Mouse (Mus musculus): ENCODE data around the gene Il2ra. TPM values are rescaled to one million over a fixed set of nuclear protein-coding genes. Genes with fewer than 3 reads are reported as not detected.
A peak's percentile ranks its signal among the peaks of the same experiment; 100 is the strongest.

Gene Il2ra
- polyA plus RNA-seq, 1 experiment from 2014 or later: not detected

DNA sequence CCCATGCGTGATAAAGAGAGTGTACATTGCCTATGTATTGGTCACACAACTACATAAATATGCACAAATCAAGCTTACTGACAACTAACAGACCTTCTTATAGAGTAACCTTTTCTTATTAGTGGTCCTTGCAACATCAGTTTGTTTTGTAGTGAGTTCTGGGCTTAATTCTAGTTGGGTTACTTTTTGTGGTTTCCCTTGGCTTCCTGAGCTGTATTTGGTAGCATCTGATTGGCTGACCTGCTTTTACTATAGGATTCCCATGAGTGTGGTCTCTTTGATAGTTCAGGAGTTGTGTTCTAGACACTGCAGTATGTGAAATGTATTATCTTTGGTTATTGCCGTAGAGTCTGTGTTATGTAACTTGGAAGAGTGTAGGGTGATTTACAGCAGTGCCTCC is 15.0 kb downstream of the Il2ra start:
- H3K9me3 ChIP-seq: no peaks in the 10 kb centered on the region
- H3K27ac ChIP-seq (replicated peaks): no peak overlapping the region
- H3K4me3 ChIP-seq: no peak overlapping the region
- H3K4me1 ChIP-seq: no peaks in the 10 kb centered on the region
- no peaks in the 10 kb centered on the region for H3K36me3 ChIP-seq (replicated peaks)
- no peaks in the 10 kb centered on the region for H3K27me3 ChIP-seq (replicated peaks; ENCODE audit: low read depth, poor library complexity, severe bottlenecking)
- 92% methylated on average over 2 of the region's 2 CpGs for WGBS
- no peak for DNase-seq (ENCODE audit: low spot score)

DNA sequence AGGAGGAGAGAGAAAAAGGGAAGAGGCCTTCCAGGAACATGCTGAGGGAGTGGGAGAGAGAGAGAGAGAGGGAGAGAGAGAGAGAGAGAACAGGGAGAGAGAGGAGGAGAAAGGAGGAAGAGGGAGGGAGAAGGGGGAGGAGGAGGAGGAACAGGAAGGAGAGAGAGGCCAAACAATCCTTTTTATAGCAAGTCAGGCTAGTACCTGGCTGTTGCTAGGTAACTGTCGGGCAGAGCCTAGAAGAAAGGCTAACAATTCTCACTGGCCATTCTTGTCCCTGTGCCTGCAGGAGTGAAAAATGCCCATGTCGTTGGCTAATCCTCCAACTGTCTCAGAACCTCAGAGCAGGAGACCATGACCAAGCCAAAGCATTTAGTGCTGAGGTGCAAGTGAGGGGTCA is 16.7 kb downstream of the Il2ra start:
- H3K27ac ChIP-seq (replicated peaks): no peak overlapping the region

DNA sequence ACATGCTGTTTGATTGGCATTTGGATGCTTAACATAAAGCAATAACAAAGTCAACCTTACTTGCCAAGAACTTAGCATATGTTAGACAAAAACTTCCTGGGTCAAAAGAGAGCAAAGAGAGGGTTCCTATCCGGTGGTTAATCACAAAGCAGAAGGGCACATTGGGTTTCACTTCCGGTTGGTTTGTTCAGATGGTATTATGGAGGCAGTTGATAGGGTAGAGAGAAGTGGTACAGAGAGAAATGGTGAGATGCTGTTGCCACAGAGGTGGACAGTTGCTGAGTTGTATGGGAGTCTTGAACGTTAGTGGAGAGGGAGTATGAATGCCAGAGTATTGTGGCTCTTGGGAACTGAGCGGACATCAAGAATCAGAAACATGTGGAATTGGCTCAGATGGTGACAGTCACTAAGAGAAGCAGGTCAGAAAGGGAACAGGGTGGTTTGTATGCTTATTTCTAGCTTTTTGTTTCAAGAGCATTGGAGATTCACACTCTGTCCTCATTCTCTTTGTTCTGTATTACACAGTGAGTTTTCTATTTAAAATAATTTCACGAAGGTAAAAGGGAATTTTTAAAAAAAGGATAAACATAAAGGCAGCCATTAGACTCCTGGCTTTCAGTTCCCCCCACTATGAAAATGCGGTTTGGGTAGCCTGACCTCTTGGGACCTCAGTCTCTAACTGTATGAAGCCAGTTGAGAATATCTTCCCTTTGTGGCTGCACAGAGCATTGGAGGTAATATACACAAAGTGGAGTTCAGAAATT is 19.7 kb downstream of the Il2ra start:
- Histone ChIP-seq H3K27me3 (replicated peaks; ENCODE audit: low read depth, poor library complexity, severe bottlenecking) (no peaks in the 10 kb centered on the region), H3K36me3 (replicated peaks) (no peaks in the 10 kb centered on the region), H3K27ac (replicated peaks) (no peak overlapping the region), H3K4me1 (no peaks in the 10 kb centered on the region), H3K4me3 (no peak overlapping the region), H3K9me3 (no peaks in the 10 kb centered on the region)
- no peak for DNase-seq (ENCODE audit: low spot score)
- WGBS: 84% methylated on average over 6 of the region's 6 CpGs

More for the DNA sequence above, 16.7 kb downstream of the Il2ra start:
- no peaks in the 10 kb centered on the region for H3K27me3 ChIP-seq (replicated peaks; ENCODE audit: low read depth, poor library complexity, severe bottlenecking)
- no peaks in the 10 kb centered on the region for H3K4me1 ChIP-seq
- 56% methylated on average over 2 of the region's 2 CpGs for WGBS
- H3K4me3 ChIP-seq: no peak overlapping the region
- no peak for DNase-seq (ENCODE audit: low spot score)
- H3K9me3 ChIP-seq: no peaks in the 10 kb centered on the region
- H3K36me3 ChIP-seq (replicated peaks): no peaks in the 10 kb centered on the region

DNA sequence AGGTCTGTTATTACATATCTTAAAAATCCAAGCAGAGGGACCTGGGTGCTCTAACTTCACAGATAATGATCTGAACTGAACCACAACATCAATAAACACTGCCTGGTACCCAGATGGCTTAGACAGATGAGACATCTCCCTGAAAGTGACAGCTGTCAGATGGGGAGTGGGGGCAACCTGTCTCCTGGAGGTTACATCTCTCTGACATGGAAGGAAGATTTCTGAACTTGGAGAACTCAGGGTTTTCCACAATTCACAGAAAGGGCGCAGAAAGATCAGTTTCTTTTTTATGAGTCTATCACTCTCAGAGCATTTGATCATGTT is 20.3 kb downstream of the Il2ra start:
- no peak overlapping the region for H3K27ac ChIP-seq (replicated peaks)
- no peaks in the 10 kb centered on the region for H3K9me3 ChIP-seq
- H3K4me1 ChIP-seq: no peaks in the 10 kb centered on the region
- H3K36me3 ChIP-seq (replicated peaks): no peaks in the 10 kb centered on the region
- no peak for DNase-seq (ENCODE audit: low spot score)
- 90% methylated on average over 1 of the region's 1 CpGs for WGBS
- no peaks in the 10 kb centered on the region for H3K27me3 ChIP-seq (replicated peaks; ENCODE audit: low read depth, poor library complexity, severe bottlenecking)
- no peak overlapping the region for H3K4me3 ChIP-seq

DNA sequence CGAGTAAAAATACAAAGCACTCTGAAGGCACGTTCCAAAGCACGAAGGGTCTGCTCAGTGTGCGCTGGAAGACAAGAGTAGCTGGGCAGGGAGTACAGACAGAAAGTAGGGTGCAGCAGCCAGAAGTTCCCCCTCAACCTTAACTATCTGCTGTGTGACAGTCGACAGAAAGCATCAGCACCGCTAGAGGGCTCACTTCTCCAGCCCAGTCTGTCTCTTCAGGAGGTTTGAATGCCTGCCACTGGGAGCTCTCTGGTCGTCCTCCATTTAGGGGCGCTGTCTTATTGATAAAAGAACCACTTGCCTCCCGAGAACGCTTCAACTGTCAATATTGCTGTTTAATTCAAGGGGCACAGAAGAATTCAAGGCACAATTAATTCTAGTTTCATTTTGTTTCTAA is 21.4 kb downstream of the Il2ra start:
- no peaks in the 10 kb centered on the region for H3K4me1 ChIP-seq
- peak overlapping the region; percentile 25 for H3K4me3 ChIP-seq
- no peak overlapping the region for H3K27ac ChIP-seq (replicated peaks)
- H3K9me3 ChIP-seq: no peaks in the 10 kb centered on the region
- H3K36me3 ChIP-seq (replicated peaks): no peaks in the 10 kb centered on the region
- peak; percentile 76 for DNase-seq (ENCODE audit: low spot score)
- 5% methylated on average over 10 of the region's 10 CpGs for WGBS
- no peaks in the 10 kb centered on the region for H3K27me3 ChIP-seq (replicated peaks; ENCODE audit: low read depth, poor library complexity, severe bottlenecking)

DNA sequence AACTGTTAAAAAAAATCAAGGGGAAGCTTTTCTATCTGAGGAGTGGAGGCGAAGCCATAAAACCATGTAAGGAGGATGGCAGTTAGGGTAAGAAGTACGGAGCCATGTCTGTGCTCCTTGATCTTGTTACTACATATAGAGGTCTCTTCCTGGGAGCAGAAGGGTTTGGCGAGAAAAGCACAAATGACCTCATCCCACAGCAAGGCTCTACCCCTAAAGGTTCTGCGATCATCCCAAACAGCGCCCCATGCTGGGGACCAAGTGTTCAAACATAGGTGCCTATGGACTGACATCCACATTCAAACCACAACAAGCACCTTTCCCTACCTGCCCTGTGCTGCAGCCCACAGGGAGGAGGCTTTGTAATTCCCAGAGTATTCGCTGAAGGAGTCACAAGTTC is 21.8 kb downstream of the Il2ra start:
- WGBS: 46% methylated on average over 6 of the region's 6 CpGs
- no peak for DNase-seq (ENCODE audit: low spot score)
- H3K4me3 ChIP-seq: peak overlapping the region; percentile 25

GRCm38 (mm10) chr2:11664806-11665205 is 22.2 kb downstream of the Il2ra start:
- DNase-seq (ENCODE audit: low spot score): no peak
- 90% methylated on average over 4 of the region's 4 CpGs for WGBS
- H3K36me3 ChIP-seq (replicated peaks): no peaks in the 10 kb centered on the region
- H3K4me3 ChIP-seq: no peak overlapping the region
- no peak overlapping the region for H3K27ac ChIP-seq (replicated peaks)
- H3K4me1 ChIP-seq: no peaks in the 10 kb centered on the region
- no peaks in the 10 kb centered on the region for H3K27me3 ChIP-seq (replicated peaks; ENCODE audit: low read depth, poor library complexity, severe bottlenecking)
- H3K9me3 ChIP-seq: no peaks in the 10 kb centered on the region

More for the DNA sequence above, 21.8 kb downstream of the Il2ra start:
- Histone ChIP-seq H3K9me3 (no peaks in the 10 kb centered on the region), H3K27ac (replicated peaks) (no peak overlapping the region), H3K27me3 (replicated peaks; ENCODE audit: low read depth, poor library complexity, severe bottlenecking) (no peaks in the 10 kb centered on the region), H3K36me3 (replicated peaks) (no peaks in the 10 kb centered on the region), H3K4me1 (no peaks in the 10 kb centered on the region)

DNA sequence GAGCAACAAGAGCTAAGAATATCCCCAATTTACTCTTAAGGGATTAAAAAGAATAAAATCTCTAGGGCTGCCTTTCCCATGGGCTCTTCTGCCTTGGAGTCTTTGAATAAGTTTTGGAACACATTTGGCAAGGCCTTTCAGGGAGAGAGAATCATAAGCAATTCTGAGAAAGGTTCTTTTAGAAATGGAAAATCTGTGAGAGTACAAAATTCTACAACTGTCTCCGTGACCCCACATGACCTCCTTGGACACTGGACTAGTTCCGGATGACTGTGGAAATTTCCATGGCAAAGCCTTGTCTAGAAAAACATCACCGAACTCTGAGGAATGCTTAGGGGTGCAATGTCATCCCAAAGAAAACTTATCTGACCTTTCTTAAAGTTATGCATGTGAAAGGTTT is 22.7 kb downstream of the Il2ra start:
- Histone ChIP-seq H3K27ac (replicated peaks) (no peak overlapping the region), H3K36me3 (replicated peaks) (no peaks in the 10 kb centered on the region), H3K4me3 (no peak overlapping the region), H3K4me1 (no peaks in the 10 kb centered on the region), H3K27me3 (replicated peaks; ENCODE audit: low read depth, poor library complexity, severe bottlenecking) (no peaks in the 10 kb centered on the region), H3K9me3 (no peaks in the 10 kb centered on the region)
- WGBS: 86% methylated on average over 3 of the region's 3 CpGs
- no peak for DNase-seq (ENCODE audit: low spot score)

DNA sequence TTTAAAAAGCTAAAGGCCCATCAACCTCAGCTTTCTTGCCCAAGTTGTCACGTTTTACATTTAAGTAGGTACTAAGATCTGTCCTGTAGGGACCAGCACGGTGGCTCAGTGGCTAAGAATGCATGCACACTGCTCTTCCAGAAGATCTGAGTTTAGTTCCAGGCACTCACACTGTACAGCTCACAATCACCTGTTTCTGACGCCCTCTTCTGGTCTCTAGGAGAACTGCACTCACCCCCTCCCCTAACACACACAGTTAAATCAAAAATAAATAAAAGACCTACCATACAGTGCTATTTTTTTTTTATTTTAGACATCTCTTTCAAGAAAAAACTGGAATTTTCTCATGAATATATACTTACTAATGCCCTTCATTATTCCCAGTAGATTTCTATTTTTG is 29.5 kb downstream of the Il2ra start:
- Histone ChIP-seq H3K36me3 (replicated peaks) (no peaks in the 10 kb centered on the region), H3K4me3 (no peak overlapping the region), H3K4me1 (no peaks in the 10 kb centered on the region), H3K9me3 (no peaks in the 10 kb centered on the region), H3K27me3 (replicated peaks; ENCODE audit: low read depth, poor library complexity, severe bottlenecking) (no peaks in the 10 kb centered on the region), H3K27ac (replicated peaks) (no peak overlapping the region)
- WGBS: 23% methylated on average over 3 of the region's 3 CpGs
- no peak for DNase-seq (ENCODE audit: low spot score)

DNA sequence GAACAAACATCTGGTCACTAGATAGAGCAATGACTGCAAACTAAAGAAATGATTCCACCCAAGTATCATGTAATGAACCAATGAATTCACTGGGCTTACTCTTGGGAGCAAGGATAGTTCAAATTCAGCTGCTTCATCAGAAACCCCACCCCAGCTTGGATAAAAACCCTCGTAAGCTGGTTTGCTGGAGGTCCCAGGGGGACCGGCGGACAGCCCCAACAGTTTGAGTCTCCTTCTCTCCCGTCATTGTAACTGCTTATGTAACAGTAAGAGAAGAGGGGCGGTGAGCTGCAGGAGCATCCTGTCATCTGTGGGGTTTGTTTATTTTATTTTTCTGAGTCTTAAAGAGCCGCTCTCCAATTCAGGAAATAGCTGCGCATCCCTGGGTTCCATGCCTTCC is 37.0 kb downstream of the Il2ra start:
- Histone ChIP-seq H3K27ac (replicated peaks) (no peak overlapping the region), H3K4me3 (no peak overlapping the region), H3K27me3 (replicated peaks; ENCODE audit: low read depth, poor library complexity, severe bottlenecking) (no peaks in the 10 kb centered on the region), H3K4me1 (no peaks in the 10 kb centered on the region), H3K9me3 (no peaks in the 10 kb centered on the region), H3K36me3 (replicated peaks) (no peaks in the 10 kb centered on the region)
- DNase-seq (ENCODE audit: low spot score): no peak
- WGBS: 77% methylated on average over 7 of the region's 7 CpGs

DNA sequence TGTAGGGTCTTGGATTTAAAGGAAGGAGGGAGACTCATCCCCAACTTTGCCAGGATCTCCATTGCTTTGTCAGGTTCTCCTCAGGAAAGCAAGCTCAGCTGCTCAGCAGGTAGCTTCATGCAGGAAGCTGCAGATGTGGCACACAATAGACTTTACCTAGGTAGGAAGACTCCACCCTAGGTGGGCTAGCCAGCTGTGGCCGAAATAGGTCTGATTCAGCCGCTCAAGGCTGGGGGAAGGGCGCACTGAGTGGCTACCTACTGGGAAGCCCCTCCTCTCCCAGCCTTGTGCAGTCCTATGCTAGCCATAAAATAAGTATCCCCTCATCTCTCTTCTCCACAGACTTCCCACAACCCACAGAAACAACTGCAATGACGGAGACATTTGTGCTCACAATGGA is 40.1 kb downstream of the Il2ra start:
- Histone ChIP-seq H3K4me3 (no peak overlapping the region), H3K27ac (replicated peaks) (no peak overlapping the region), H3K36me3 (replicated peaks) (no peaks in the 10 kb centered on the region), H3K27me3 (replicated peaks; ENCODE audit: low read depth, poor library complexity, severe bottlenecking) (no peaks in the 10 kb centered on the region), H3K9me3 (no peaks in the 10 kb centered on the region), H3K4me1 (no peaks in the 10 kb centered on the region)
- WGBS: 60% methylated on average over 4 of the region's 4 CpGs
- no peak for DNase-seq (ENCODE audit: low spot score)

DNA sequence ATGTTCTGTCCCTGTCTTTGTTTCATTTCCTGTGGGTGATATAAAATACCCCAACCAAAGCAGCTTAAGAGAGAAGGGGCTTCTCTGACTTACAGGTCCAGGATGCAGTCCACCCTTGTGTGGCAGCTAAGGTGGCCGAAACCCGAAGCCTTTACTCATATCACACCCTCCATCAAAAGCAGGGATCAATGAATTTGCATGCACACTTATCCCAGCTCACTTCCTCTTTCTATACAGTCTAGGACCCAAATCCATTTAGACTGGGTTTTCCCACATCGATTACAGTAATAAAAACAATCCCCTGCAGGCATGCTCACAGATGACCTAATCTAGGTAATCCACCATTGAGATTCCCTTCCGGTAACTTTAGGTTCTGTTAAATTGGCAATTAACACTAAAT is 43.9 kb downstream of the Il2ra start:
- no peaks in the 10 kb centered on the region for H3K36me3 ChIP-seq (replicated peaks)
- H3K9me3 ChIP-seq: no peaks in the 10 kb centered on the region
- no peaks in the 10 kb centered on the region for H3K4me1 ChIP-seq
- no peak for DNase-seq (ENCODE audit: low spot score)
- H3K27me3 ChIP-seq (replicated peaks; ENCODE audit: low read depth, poor library complexity, severe bottlenecking): no peaks in the 10 kb centered on the region
- H3K27ac ChIP-seq (replicated peaks): no peak overlapping the region
- 83% methylated on average over 4 of the region's 4 CpGs for WGBS
- H3K4me3 ChIP-seq: no peak overlapping the region

DNA sequence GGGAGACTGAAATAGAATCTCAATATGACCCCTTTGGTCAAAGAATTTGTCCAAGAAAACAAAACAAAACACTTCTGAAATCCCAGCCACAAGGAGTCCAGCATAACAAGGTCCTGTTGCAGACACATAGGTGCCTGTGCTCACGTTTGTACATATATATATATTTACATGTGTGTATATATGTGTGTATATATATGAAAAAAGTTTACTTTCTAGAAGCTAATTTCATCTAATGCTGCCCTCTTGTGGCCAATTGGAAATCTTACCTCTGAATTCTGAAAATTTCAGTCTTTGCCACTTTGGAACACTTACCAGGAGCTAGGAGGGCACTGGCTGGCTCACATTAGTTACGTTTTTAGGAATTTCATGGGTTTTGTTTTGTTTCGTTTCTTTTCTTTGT is 44.8 kb downstream of the Il2ra start:
- H3K9me3 ChIP-seq: no peaks in the 10 kb centered on the region
- H3K4me3 ChIP-seq: no peak overlapping the region
- no peaks in the 10 kb centered on the region for H3K36me3 ChIP-seq (replicated peaks)
- no peaks in the 10 kb centered on the region for H3K27me3 ChIP-seq (replicated peaks; ENCODE audit: low read depth, poor library complexity, severe bottlenecking)
- H3K27ac ChIP-seq (replicated peaks): no peak overlapping the region
- WGBS: 23% methylated on average over 3 of the region's 3 CpGs
- no peak for DNase-seq (ENCODE audit: low spot score)
- H3K4me1 ChIP-seq: no peaks in the 10 kb centered on the region
